Mouse (Mus musculus) midbrain, postnatal 0 days (tissue): Measurements from ENCODE around the gene Nrxn3. TPM values are rescaled to one million over a fixed set of nuclear protein-coding genes. Genes with fewer than 3 reads are reported as not detected.

Experiments used
- ATAC-seq: fragments of 200-750 bp; cut with Nextera tagmentation; 2 replicates; pipeline ENCODE4 v1.8.0; 2017; ENCODE audit warnings: moderate number of reproducible peaks, mild to moderate bottlenecking, moderate TSS enrichment, moderate library complexity; ENCODE audit not compliant: low FRiP score
- DNase-seq: peaks from one replicate; pipeline ENCODE4 v3.0.0-alpha.2; 2015; ENCODE audit warnings: low spot score
- H3K27ac ChIP-seq: fragments of 300-500 bp; sonication (generic); 2 replicates; pipeline ENCODE4 v1.5.1; 2014; ENCODE audit warnings: low read depth, mild to moderate bottlenecking, low read length, mixed read lengths
- H3K27me3 ChIP-seq: fragments of 300-500 bp; sonication (generic); 2 replicates; pipeline ENCODE4 v1.6.1; 2014; ENCODE audit warnings: low read length, control low read depth, mixed read lengths; ENCODE audit not compliant: insufficient read depth
- H3K36me3 ChIP-seq: fragments of 300-500 bp; sonication (generic); 2 replicates; pipeline ENCODE4 v1.6.1; 2014; ENCODE audit warnings: low read length, control low read depth, mixed read lengths; ENCODE audit not compliant: insufficient read depth
- H3K4me1 ChIP-seq: fragments of 300-500 bp; sonication (generic); 2 replicates; pipeline ENCODE4 v1.6.1; 2014; ENCODE audit warnings: mild to moderate bottlenecking, control low read depth, antibody characterized with exemption, low read length, mixed read lengths; ENCODE audit not compliant: insufficient read depth
- H3K4me2 ChIP-seq: fragments of 300-500 bp; sonication (generic); 2 replicates; pipeline ENCODE4 v1.6.1; 2014; ENCODE audit warnings: low read depth, mild to moderate bottlenecking, low read length, mixed read lengths; ENCODE audit not compliant: poor library complexity, severe bottlenecking
- H3K4me3 ChIP-seq: fragments of 300-500 bp; sonication (generic); 2 replicates; pipeline ENCODE4 v1.5.1; 2014; ENCODE audit warnings: low read depth, mild to moderate bottlenecking, low read length, moderate library complexity
- H3K9ac ChIP-seq: fragments of 300-500 bp; sonication (generic); replicated peaks from 2 replicates; pipeline ENCODE4 v1.6.1; 2014; ENCODE audit warnings: mild to moderate bottlenecking, low read length, moderate library complexity, mixed read lengths; ENCODE audit not compliant: poor library complexity, severe bottlenecking
- H3K9me3 ChIP-seq: fragments of 300-500 bp; sonication (generic); 2 replicates; pipeline ENCODE4 v1.6.1; 2016; ENCODE audit warnings: low read length, control low read depth
- CTCF ChIP-seq: IDR thresholded peaks from 2 replicates; pipeline ENCODE4 v1.5.1; 2016; ENCODE audit warnings: antibody characterized with exemption, mild to moderate bottlenecking
- WGBS: fragments of 180-500 bp; shearing (Covaris S2); extraction: QIAGEN DNeasy Blood & Tissue Kit; methylation state at CpG from one replicate; pipeline ENCODE4 v1.1.7; 2014; 5-methylcytosine and 5-hydroxymethylcytosine counted together
- polyA plus RNA-seq: library from polyadenylated mRNA; unstranded; fragments of >200 nt; fragmentation: Nextera tagmentation; extraction: Ambion mirVana; gene quantifications from 2 replicates; pipeline ENCODE4 v1.2.1, GENCODE M21; 2015
- total RNA-seq: library from RNA; depleted of rRNA; stranded (reverse); fragments of >200 nt; gene quantifications from 2 replicates; pipeline ENCODE4 v1.2.3, GENCODE M21; 2014

Gene Nrxn3
- total and polyA plus RNA-seq, 2 experiments from 2014 or later, result 80.8 to 88.2 TPM

DNA sequence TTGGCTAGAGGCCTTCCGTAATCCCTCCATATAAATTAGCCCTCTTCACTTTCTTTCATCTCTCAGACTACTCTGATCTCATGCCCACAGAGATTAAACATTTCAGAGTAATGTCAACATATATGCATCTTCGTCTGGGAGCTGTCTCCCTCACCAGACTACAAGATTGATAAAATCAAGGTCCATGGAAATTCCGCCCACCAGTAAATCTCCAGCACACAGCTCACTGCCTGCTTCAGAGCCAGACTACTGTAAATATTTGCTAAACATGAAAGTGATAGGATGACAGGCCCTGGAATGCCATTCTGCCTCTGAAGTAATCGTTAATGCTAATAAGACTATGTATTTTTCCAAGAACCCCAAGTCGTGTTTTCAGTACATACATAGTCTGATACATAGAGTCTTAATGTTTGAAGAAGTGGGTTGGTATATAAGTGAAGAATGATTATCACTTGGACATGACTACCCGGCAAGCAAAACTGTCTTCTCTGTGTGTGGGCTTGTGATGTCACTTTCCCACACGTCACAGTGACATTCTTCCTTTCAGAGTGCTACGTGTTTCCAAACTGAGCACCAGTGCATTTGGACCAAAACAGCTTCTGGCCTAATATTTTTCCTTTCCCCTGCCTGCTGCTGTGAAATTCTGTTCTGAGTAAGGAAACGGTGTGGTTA is 433.5 kb downstream of the Nrxn3 start:
- DNase-seq (no peak), ATAC-seq (no peak)
- TF ChIP-seq CTCF, result no peak
- no peak overlapping the region for H3K4me3 ChIP-seq
- 56% methylated on average over 9 of the region's 9 CpGs for WGBS
- no peak overlapping the region for H3K9ac ChIP-seq
- H3K27ac ChIP-seq, result no peak overlapping the region
- no peaks in the 10 kb centered on the region for H3K36me3 ChIP-seq
- H3K9me3 ChIP-seq, result no peaks in the 10 kb centered on the region
- no peak overlapping the region for H3K4me2 ChIP-seq
- no peaks in the 10 kb centered on the region for H3K4me1 ChIP-seq
- H3K27me3 ChIP-seq, result no peaks in the 10 kb centered on the region

DNA sequence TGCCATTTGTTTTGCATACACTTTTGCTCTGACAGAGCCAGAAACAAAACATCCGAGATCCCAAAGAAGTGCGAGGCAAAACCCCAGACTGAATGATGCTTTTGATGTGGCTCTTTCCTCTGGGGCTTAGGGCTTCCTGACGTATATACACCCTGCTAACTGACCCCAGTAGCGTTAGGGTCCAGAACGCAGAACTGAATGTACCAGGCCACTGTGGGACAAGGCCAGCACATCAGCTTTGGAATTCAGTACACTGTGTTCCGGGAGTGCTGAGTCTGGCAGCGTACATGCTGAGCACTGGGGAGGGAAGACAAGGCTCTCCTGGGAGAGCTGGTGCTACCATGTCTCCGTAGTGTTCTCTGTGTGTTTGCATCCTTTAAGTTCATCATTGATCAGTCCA is 436.7 kb downstream of the Nrxn3 start:
- H3K9me3 ChIP-seq, result no peaks in the 10 kb centered on the region
- no peak overlapping the region for H3K4me2 ChIP-seq
- H3K4me1 ChIP-seq, result no peaks in the 10 kb centered on the region
- no peaks in the 10 kb centered on the region for H3K27me3 ChIP-seq
- 78% methylated on average over 8 of the region's 8 CpGs for WGBS
- no peak overlapping the region for H3K27ac ChIP-seq
- no peak for TF ChIP-seq CTCF
- H3K36me3 ChIP-seq, result no peaks in the 10 kb centered on the region
- DNase-seq (no peak), ATAC-seq (no peak)
- no peak overlapping the region for H3K4me3 ChIP-seq
- H3K9ac ChIP-seq, result no peak overlapping the region

GRCm38 (mm10) chr12:89174306-89175159 is 451.9 kb downstream of the Nrxn3 start:
- DNase-seq, result no peak
- no peak for TF ChIP-seq CTCF
- ATAC-seq, result no peak
- 36% methylated on average over 12 of the region's 12 CpGs for WGBS
- Histone ChIP-seq H3K27ac (no peak overlapping the region), H3K4me1 (no peaks in the 10 kb centered on the region; the same call in 1 of the 2 replicates), H3K27me3 (no peaks in the 10 kb centered on the region), H3K4me3 (no peak overlapping the region), H3K9ac (no peak overlapping the region), H3K4me2 (no peak overlapping the region), H3K36me3 (no peaks in the 10 kb centered on the region), H3K9me3 (no peaks in the 10 kb centered on the region)

- no peak overlapping the region for H3K27ac ChIP-seq
- TF ChIP-seq CTCF, result no peak
- ATAC-seq (no peak), DNase-seq (peak; percentile 34)
- H3K27me3 ChIP-seq, result no peaks in the 10 kb centered on the region
- no peak overlapping the region for H3K9ac ChIP-seq
- no peaks in the 10 kb centered on the region for H3K36me3 ChIP-seq
- H3K9me3 ChIP-seq, result no peaks in the 10 kb centered on the region
- H3K4me2 ChIP-seq, result no peak overlapping the region
- H3K4me3 ChIP-seq, result no peak overlapping the region
- 0 out of 2 replicates have a peak, but pooled peaks cover 3% of the 10 kb centered on the region for H3K4me1 ChIP-seq
- WGBS, result 63% methylated on average over 13 of the region's 13 CpGs
Measured at GRCm38 (mm10) chr12:89179970-89180666, 457.4 kb downstream of the Nrxn3 start.

DNA sequence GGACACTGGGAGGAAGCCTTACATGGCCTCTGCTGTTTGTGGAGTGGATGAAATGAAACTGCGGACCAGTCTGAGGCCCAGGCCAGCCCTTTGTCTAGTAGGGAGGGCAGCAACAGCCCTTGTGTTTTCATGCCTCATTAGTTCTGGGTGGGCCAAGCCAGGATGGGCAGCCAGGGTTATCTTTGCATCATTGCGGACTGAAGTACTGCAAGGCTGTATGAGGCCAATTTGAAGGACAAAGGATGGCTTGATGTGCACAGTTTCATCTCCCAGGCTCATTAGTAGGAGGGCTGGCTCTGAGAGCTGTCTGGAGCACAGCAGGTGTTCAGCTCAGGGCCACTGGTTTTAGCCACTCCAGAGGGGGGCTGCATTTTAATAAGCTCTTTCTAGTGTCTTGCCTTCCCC is 458.5 kb downstream of the Nrxn3 start:
- H3K9me3 ChIP-seq, result no peaks in the 10 kb centered on the region
- ATAC-seq (no peak), DNase-seq (peak; percentile 21)
- H3K4me3 ChIP-seq, result no peak overlapping the region
- no peaks in the 10 kb centered on the region for H3K27me3 ChIP-seq
- H3K9ac ChIP-seq, result no peak overlapping the region
- TF ChIP-seq CTCF, result no peak
- no peak overlapping the region for H3K4me2 ChIP-seq
- H3K4me1 ChIP-seq, result 0 out of 2 replicates have a peak, but pooled peaks cover 3% of the 10 kb centered on the region
- WGBS, result 25% methylated on average over 2 of the region's 2 CpGs
- no peaks in the 10 kb centered on the region for H3K36me3 ChIP-seq
- no peak overlapping the region for H3K27ac ChIP-seq
